Mouse (Mus musculus): Measurements from ENCODE around the gene Klhdc3.

GRCm38 (mm10) chr17:46679843-46680759 lies 613 bp downstream of the Klhdc3 start:
- TF ChIP-seq CTCF (IDR thresholded peaks at IDR 0.05; ENCODE audit: borderline replicate concordance, extremely low read depth, insufficient read depth, insufficient read length) (peak; percentile 32; the same call in 1 of the 2 replicates), POLR2A (IDR thresholded peaks at IDR 0.05; ENCODE audit: borderline replicate concordance, extremely low read depth, insufficient read depth, insufficient read length, poor library complexity, severe bottlenecking) (no peak)
